Mouse (Mus musculus): ENCODE results near the gene Eif5a2. TPM values are rescaled to one million over a fixed set of nuclear protein-coding genes. Genes with fewer than 3 reads are reported as not detected.
A peak's percentile ranks its signal among the peaks of the same experiment; 100 is the strongest.

Gene Eif5a2
- polyA plus RNA-seq (2012; ENCODE audit: insufficient read depth, insufficient read length, low replicate concordance, missing spikeins), result not detected in 2 replicates

DNA sequence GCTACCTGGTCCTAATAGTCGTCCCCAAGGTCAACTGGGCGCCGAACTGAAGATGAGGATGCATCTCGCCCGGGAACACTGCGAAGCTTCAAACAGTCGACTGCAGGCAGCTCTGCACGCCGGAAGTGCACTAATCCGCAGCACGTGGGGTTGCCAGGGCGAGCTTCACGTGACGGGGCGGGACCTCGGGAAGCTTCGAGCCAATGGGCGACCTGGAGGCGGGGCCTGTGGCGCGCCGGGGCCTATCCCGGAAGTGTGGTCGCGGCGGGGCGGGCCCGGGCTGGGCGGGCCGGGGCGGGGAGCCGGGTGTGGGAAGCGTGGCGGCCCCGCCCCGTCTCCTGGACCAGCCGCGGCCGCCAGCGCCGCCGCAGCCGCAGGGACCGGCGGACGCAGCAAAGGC, at the start of gene Eif5a2:
Gene Eif5a2 (plus strand): TSS at position 283 of the 400 bp plus-strand sequence.
- H3K4me1 ChIP-seq (ENCODE audit: control insufficient read depth, insufficient read depth, low read length), result peaks cover 11% of the 10 kb centered on the region
- WGBS, result 2% methylated on average over 42 of the region's 46 CpGs
- H3K27ac ChIP-seq (ENCODE audit: insufficient read depth, low read depth, low read length), result no peak within 1 kb of the TSS
- TF ChIP-seq CTCF (IDR thresholded peaks at IDR 0.05; ENCODE audit: insufficient read depth, low read depth, low read length), result no peak
- TF ChIP-seq POLR2A (IDR thresholded peaks at IDR 0.05; ENCODE audit: insufficient read depth, low read depth, low read length), result 0 out of 2 replicates have a peak, but pooled peaks have one; percentile 26
- H3K4me3 ChIP-seq (ENCODE audit: insufficient read depth, low read depth, low read length), result peak within 1 kb of the TSS; percentile 60

DNA sequence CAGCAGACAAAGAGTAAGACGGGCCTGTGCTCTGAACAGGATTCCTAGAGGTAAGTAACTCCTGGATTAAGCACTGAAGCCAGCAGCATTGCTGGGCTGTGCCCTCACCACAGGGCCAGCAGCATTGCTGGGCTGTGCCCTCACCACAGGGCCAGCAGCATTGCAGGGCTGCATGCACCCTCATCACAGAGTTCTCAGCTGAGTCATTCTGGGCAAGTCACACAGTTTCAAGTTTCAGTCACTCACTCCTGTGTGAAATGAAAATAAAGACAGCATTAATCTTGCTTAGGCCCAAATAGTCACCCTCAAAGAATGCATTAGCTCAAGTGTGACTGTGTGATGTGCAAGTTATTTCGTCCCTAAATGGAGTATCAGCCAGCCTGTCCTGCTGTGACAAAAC, 46.4 kb upstream of the Eif5a2 start:
- 91% methylated on average over 2 of the region's 2 CpGs for WGBS
- H3K27ac ChIP-seq (ENCODE audit: insufficient read depth, low read depth, low read length), result no peak overlapping the region
- TF ChIP-seq CTCF (IDR thresholded peaks at IDR 0.05; ENCODE audit: insufficient read depth, low read depth, low read length), result no peak
- TF ChIP-seq POLR2A (IDR thresholded peaks at IDR 0.05; ENCODE audit: insufficient read depth, low read depth, low read length), result no peak
- peaks cover 5% of the 10 kb centered on the region; the same call in 1 of the 2 replicates for H3K4me1 ChIP-seq (ENCODE audit: control insufficient read depth, insufficient read depth, low read length)
- no peak overlapping the region for H3K4me3 ChIP-seq (ENCODE audit: insufficient read depth, low read depth, low read length)

DNA sequence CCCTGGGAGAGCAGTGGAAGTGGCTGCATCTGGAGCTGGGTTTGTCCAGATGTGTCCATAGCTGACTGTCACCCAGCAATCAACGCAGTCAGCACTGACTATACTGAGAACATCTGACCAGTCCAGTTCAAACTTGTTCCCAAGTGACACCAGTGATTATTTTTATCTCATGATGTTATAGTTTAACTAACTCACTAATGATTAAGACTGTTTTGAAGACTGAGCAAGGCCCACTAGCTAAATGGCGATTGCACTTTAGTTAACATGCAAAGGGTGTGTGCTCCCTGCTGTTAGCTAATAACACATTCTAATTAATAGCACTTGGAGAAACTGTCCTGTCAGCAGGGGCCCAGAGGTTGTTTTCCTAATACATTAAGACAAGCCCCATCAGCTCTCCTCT, 44.1 kb upstream of the Eif5a2 start:
- Histone ChIP-seq H3K27ac (ENCODE audit: insufficient read depth, low read depth, low read length) (no peak overlapping the region), H3K4me1 (ENCODE audit: control insufficient read depth, insufficient read depth, low read length) (peaks cover 5% of the 10 kb centered on the region; the same call in 1 of the 2 replicates), H3K4me3 (ENCODE audit: insufficient read depth, low read depth, low read length) (no peak overlapping the region)
- WGBS, result 41% methylated on average over 2 of the region's 2 CpGs
- TF ChIP-seq POLR2A (IDR thresholded peaks at IDR 0.05; ENCODE audit: insufficient read depth, low read depth, low read length), result no peak
- TF ChIP-seq CTCF (IDR thresholded peaks at IDR 0.05; ENCODE audit: insufficient read depth, low read depth, low read length), result no peak

DNA sequence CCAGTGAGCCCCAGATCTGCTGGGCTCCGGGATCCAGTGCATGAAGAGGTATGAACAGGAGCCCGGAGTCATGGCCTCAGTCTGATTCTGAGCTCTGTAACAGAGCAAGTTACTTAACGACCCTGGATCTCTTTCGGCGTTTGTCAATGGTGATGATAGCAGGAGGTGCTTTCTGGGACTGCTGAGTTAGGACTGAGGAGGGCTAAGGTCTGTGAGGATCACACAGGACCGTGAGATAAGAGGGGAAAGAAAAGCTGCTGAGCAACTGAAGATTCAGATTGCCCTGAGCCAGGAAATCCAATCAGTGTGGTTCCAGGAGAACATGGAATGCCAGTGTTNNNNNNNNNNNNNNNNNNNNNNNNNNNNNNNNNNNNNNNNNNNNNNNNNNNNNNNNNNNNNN, 40.7 kb upstream of the Eif5a2 start:
- TF ChIP-seq POLR2A (IDR thresholded peaks at IDR 0.05; ENCODE audit: insufficient read depth, low read depth, low read length) (no peak), CTCF (IDR thresholded peaks at IDR 0.05; ENCODE audit: insufficient read depth, low read depth, low read length) (no peak)
- 53% methylated on average over 6 of the region's 6 CpGs for WGBS
- H3K27ac ChIP-seq (ENCODE audit: insufficient read depth, low read depth, low read length), result no peak overlapping the region
- H3K4me3 ChIP-seq (ENCODE audit: insufficient read depth, low read depth, low read length), result no peak overlapping the region
- H3K4me1 ChIP-seq (ENCODE audit: control insufficient read depth, insufficient read depth, low read length), result peaks cover 6% of the 10 kb centered on the region

DNA sequence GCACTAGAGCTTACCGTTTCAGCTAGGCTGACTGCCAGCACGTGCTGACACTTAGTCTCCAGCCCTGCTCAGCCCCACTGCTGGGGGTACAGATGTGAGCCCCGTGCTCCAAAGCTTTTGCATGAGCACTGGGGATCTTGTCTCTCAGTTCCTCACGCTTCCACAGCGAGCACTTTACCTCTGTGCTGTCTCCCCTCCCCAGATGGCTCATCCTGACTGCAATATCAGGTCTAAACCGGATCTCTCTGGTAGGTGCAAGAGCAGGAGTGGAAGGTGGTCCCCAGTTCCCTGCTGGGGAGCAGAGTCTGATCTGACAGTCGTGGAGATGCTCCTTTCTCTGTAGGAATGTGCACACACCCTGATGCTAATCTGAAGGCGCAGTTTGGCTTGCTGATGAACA, 37.8 kb upstream of the Eif5a2 start:
- TF ChIP-seq CTCF (IDR thresholded peaks at IDR 0.05; ENCODE audit: insufficient read depth, low read depth, low read length) (no peak), POLR2A (IDR thresholded peaks at IDR 0.05; ENCODE audit: insufficient read depth, low read depth, low read length) (no peak)
- Histone ChIP-seq H3K4me3 (ENCODE audit: insufficient read depth, low read depth, low read length) (no peak overlapping the region), H3K27ac (ENCODE audit: insufficient read depth, low read depth, low read length) (no peak overlapping the region), H3K4me1 (ENCODE audit: control insufficient read depth, insufficient read depth, low read length) (peaks cover 5% of the 10 kb centered on the region)
- WGBS, result 54% methylated on average over 8 of the region's 8 CpGs

DNA sequence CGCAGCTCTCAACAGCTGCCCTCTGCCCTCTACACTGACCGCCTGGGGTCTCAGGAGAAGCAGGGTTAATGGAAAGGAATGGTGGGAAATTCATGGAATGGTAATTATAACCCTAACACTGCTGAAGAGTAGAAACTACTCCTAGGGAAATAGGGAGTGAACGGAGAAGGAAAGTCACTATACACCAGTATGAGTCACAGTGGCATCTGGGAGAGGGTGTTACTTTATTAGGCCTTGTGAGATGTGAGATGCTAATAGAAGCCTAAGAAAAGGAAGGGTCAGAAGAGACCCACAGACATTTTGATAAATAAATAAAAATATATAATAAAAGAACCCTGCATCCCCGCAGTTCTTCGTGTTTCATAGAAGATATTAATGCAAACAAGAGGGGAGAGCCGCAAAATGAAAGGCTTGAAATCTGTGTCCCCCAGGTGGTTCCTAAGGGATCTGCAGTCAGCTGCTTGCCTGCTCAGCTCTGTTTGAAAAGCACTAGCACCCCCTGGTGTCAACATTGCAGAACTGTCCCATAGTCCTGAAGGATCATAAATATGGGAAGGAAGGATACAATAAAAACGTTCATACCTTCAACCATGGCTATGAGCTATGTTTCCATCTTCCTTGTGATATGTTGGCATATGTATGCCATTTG, 35.1 kb upstream of the Eif5a2 start:
- peaks cover 5% of the 10 kb centered on the region for H3K4me1 ChIP-seq (ENCODE audit: control insufficient read depth, insufficient read depth, low read length)
- H3K27ac ChIP-seq (ENCODE audit: insufficient read depth, low read depth, low read length), result 0 out of 2 replicates have a peak overlapping the region, but pooled peaks have one; percentile 2
- 18% methylated on average over 7 of the region's 7 CpGs for WGBS
- no peak overlapping the region for H3K4me3 ChIP-seq (ENCODE audit: insufficient read depth, low read depth, low read length)
- TF ChIP-seq CTCF (IDR thresholded peaks at IDR 0.05; ENCODE audit: insufficient read depth, low read depth, low read length) (peak; percentile 73), POLR2A (IDR thresholded peaks at IDR 0.05; ENCODE audit: insufficient read depth, low read depth, low read length) (no peak)

DNA sequence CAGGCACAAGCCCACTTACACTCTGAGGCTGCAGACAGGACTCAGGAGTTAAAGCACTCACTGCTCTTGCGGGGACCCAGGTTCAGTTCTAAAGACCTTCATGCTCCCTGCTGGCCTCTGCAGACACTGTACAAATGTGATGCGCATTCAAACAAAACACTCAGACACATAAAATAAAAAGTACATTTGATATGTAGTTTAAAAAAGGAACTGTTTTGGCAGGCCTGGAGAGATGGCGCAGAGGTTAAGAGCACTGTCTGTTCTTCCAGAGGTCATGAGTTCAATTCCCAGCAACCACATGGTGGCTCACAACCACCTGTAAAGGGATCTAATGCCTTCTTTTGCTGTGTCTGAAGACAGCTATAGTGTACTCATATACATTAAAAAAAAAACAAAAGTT, 32.9 kb upstream of the Eif5a2 start:
- Histone ChIP-seq H3K27ac (ENCODE audit: insufficient read depth, low read depth, low read length) (no peak overlapping the region), H3K4me3 (ENCODE audit: insufficient read depth, low read depth, low read length) (no peak overlapping the region), H3K4me1 (ENCODE audit: control insufficient read depth, insufficient read depth, low read length) (peaks cover 5% of the 10 kb centered on the region)
- TF ChIP-seq CTCF (IDR thresholded peaks at IDR 0.05; ENCODE audit: insufficient read depth, low read depth, low read length) (no peak), POLR2A (IDR thresholded peaks at IDR 0.05; ENCODE audit: insufficient read depth, low read depth, low read length) (no peak)
- WGBS, result 95% methylated on average over 3 of the region's 3 CpGs

DNA sequence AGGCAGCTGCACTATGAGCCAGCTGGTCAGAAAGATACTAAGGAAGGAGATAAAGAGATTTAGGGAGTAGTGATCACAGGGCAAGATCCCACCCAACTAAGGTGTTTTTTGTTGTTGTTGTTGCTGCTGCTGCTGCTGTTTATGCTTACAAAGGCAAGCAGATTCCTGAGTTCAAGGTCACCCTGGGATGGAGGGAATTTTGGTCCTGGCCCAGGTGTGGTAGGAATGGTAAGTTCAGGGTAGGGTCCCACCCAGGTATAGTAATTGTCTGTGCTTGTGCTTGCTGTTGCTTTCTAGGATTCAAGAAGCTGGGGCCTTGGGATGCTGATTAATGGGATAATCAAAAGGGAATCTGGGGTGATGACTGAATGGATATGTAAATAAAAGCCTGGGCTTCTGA, 32.1 kb upstream of the Eif5a2 start:
- no peak overlapping the region for H3K27ac ChIP-seq (ENCODE audit: insufficient read depth, low read depth, low read length)
- peaks cover 5% of the 10 kb centered on the region for H3K4me1 ChIP-seq (ENCODE audit: control insufficient read depth, insufficient read depth, low read length)
- no peak for TF ChIP-seq CTCF (IDR thresholded peaks at IDR 0.05; ENCODE audit: insufficient read depth, low read depth, low read length)
- no peak for TF ChIP-seq POLR2A (IDR thresholded peaks at IDR 0.05; ENCODE audit: insufficient read depth, low read depth, low read length)
- no peak overlapping the region for H3K4me3 ChIP-seq (ENCODE audit: insufficient read depth, low read depth, low read length)

DNA sequence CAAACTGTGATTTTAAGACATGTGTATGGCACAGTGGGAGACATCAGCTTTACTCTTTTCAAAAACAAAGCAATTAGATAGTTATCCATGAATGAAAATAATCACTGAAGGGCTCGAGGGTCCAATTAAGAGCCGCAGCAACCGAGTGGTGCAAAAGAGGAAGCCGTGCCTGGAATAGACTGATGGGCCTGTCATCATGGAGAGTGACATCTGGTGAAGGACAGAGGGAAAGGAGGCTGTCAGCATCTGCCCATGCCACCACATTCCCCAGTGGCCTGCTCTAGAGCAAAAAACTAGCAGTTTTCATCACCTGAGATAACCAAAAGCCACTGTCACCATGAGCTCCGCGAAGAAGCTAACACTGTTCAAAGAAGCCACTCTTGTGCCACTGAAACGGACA, 25.6 kb upstream of the Eif5a2 start:
- Histone ChIP-seq H3K4me3 (ENCODE audit: insufficient read depth, low read depth, low read length) (no peak overlapping the region), H3K4me1 (ENCODE audit: control insufficient read depth, insufficient read depth, low read length) (no peaks in the 10 kb centered on the region), H3K27ac (ENCODE audit: insufficient read depth, low read depth, low read length) (no peak overlapping the region)
- 76% methylated on average over 7 of the region's 7 CpGs for WGBS
- no peak for TF ChIP-seq POLR2A (IDR thresholded peaks at IDR 0.05; ENCODE audit: insufficient read depth, low read depth, low read length)
- no peak for TF ChIP-seq CTCF (IDR thresholded peaks at IDR 0.05; ENCODE audit: insufficient read depth, low read depth, low read length)

Data from olfactory bulb, adult 2 months (tissue).